Mouse (Mus musculus) heart, embryonic 13.5 days (tissue): ENCODE measurements around the gene Pfkl. TPM values are rescaled to one million over a fixed set of nuclear protein-coding genes. Genes with fewer than 3 reads are reported as not detected.
A peak's percentile ranks its signal among the peaks of the same experiment; 100 is the strongest.
"Not testable (repeated sequence)": the region's sequence is repeated elsewhere in the genome, so short reads cannot be mapped to it uniquely, and the experiment has no call there.

Experiments
- ATAC-seq: fragments of 200-750 bp; cut with Nextera tagmentation; 2 replicates; pipeline ENCODE4 v1.8.0; 2017; ENCODE audit warnings: moderate TSS enrichment; ENCODE audit not compliant: insufficient number of reproducible peaks, low FRiP score, low TSS enrichment; ENCODE audit errors: extremely low read depth
- H3K27ac ChIP-seq: fragments of 300-500 bp; sonication (generic); replicated peaks from 2 replicates; pipeline ENCODE4 v1.5.1; 2015; ENCODE audit warnings: moderate library complexity, mild to moderate bottlenecking, inconsistent platforms
- H3K27me3 ChIP-seq: fragments of 300-500 bp; sonication (generic); replicated peaks from 2 replicates; pipeline ENCODE4 v1.6.1; 2015; ENCODE audit warnings: mild to moderate bottlenecking, inconsistent platforms
- H3K36me3 ChIP-seq: fragments of 300-500 bp; sonication (generic); 2 replicates; pipeline ENCODE4 v1.6.1; 2015; ENCODE audit warnings: mild to moderate bottlenecking, inconsistent platforms
- H3K4me1 ChIP-seq: fragments of 300-500 bp; sonication (generic); 2 replicates; pipeline ENCODE4 v1.6.1; 2015; ENCODE audit warnings: inconsistent platforms
- H3K4me2 ChIP-seq: fragments of 300-500 bp; sonication (generic); 2 replicates; pipeline ENCODE4 v1.6.1; 2015; ENCODE audit warnings: inconsistent platforms, mild to moderate bottlenecking, moderate library complexity
- H3K4me3 ChIP-seq: fragments of 300-500 bp; sonication (generic); 2 replicates; pipeline ENCODE4 v1.5.1; 2015; ENCODE audit warnings: moderate library complexity, mild to moderate bottlenecking, inconsistent platforms
- H3K9ac ChIP-seq: fragments of 300-500 bp; sonication (generic); 2 replicates; pipeline ENCODE4 v1.6.1; 2015; ENCODE audit warnings: inconsistent platforms, mild to moderate bottlenecking, moderate library complexity
- H3K9me3 ChIP-seq: fragments of 300-500 bp; sonication (generic); 2 replicates; pipeline ENCODE4 v1.6.1; 2016; ENCODE audit warnings: inconsistent platforms
- WGBS: fragments of 180-500 bp; shearing (Covaris S2); methylation state at CpG from one replicate; pipeline ENCODE4 v1.1.7; 2015; ENCODE audit warnings: mixed read lengths; 5-methylcytosine and 5-hydroxymethylcytosine counted together
- polyA plus RNA-seq: library from polyadenylated mRNA; unstranded; fragments of >200 nt; fragmentation: Nextera tagmentation; extraction: Ambion mirVana; gene quantifications from 2 replicates; pipeline ENCODE4 v1.2.1, GENCODE M21; 2015

Pfkl gene
- polyA plus RNA-seq, 1 experiment from 2014 or later, result 190 TPM

GRCm38 (mm10) chr10:77970481-77970880 is 39.4 kb downstream of the Pfkl start, which contains the start of gene Trpm2:
TSS of gene Trpm2 (minus strand) at chr10:77970563.
- Histone ChIP-seq H3K9me3 (no peaks in the 10 kb centered on the region), H3K4me1 (peaks cover 11% of the 10 kb centered on the region; the same call in 1 of the 2 replicates), H3K27me3 (peaks cover 55% of the 10 kb centered on the region), H3K4me3 (peak within 1 kb of the TSS; percentile 44), H3K36me3 (no peaks in the 10 kb centered on the region), H3K27ac (no peak within 1 kb of the TSS), H3K9ac (peak within 1 kb of the TSS; percentile 41), H3K4me2 (peak within 1 kb of the TSS; percentile 65)
- 69% methylated on average over 6 of the region's 6 CpGs for WGBS
- ATAC-seq, result no peak

DNA sequence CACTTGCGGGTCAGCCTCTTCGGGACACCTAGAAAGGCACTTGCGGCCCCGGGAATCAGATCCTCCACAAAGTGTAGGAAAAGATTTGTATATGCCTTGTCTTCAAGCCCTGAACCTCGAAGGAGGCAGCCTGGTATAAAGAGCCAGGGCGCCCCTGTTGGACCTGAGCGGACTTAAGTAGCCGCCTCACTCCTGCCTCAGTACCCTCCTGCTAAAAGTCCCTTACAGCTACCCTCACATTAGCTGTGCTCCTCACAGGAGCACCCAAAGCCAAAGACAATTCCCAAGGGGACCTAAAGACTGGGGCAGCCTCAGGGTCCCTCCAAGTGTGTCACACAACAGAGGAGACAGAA is 39.9 kb downstream of the Pfkl start:
- no peak for ATAC-seq
- no peaks in the 10 kb centered on the region for H3K9me3 ChIP-seq
- H3K4me3 ChIP-seq, result peak overlapping the region; percentile 44
- peaks cover 9% of the 10 kb centered on the region; the same call in 1 of the 2 replicates for H3K4me1 ChIP-seq
- 11% methylated on average over 8 of the region's 8 CpGs for WGBS
- H3K4me2 ChIP-seq, result peak overlapping the region; percentile 65
- no peak overlapping the region for H3K27ac ChIP-seq
- peaks cover 59% of the 10 kb centered on the region for H3K27me3 ChIP-seq
- H3K9ac ChIP-seq, result peak overlapping the region; percentile 41; the same call in 1 of the 2 replicates
- no peaks in the 10 kb centered on the region for H3K36me3 ChIP-seq

- Histone ChIP-seq H3K9me3 (no peaks in the 10 kb centered on the region), H3K4me3 (peak overlapping the region; percentile 44), H3K36me3 (no peaks in the 10 kb centered on the region), H3K4me2 (peak overlapping the region; percentile 65), H3K4me1 (peaks cover 9% of the 10 kb centered on the region; the same call in 1 of the 2 replicates), H3K27ac (no peak overlapping the region), H3K27me3 (peaks cover 59% of the 10 kb centered on the region), H3K9ac (peak overlapping the region; percentile 41)
- WGBS, result 6% methylated on average over 26 of the region's 26 CpGs
- no peak for ATAC-seq
These were observed 40.5 kb downstream of the Pfkl start for GRCm38 (mm10) chr10:77969274-77969972.

GRCm38 (mm10) chr10:77963971-77964370 is 45.9 kb downstream of the Pfkl start:
- ATAC-seq, result no peak
- no peak overlapping the region for H3K4me2 ChIP-seq
- no peak overlapping the region for H3K4me3 ChIP-seq
- no peaks in the 10 kb centered on the region for H3K4me1 ChIP-seq
- H3K9ac ChIP-seq, result no peak overlapping the region
- peaks cover 32% of the 10 kb centered on the region for H3K27me3 ChIP-seq
- no peaks in the 10 kb centered on the region for H3K36me3 ChIP-seq
- no peak overlapping the region for H3K27ac ChIP-seq
- 73% methylated on average over 6 of the region's 6 CpGs for WGBS
- no peaks in the 10 kb centered on the region for H3K9me3 ChIP-seq

GRCm38 (mm10) chr10:77962725-77963124 is 47.2 kb downstream of the Pfkl start:
- Histone ChIP-seq H3K4me2 (no peak overlapping the region), H3K36me3 (no peaks in the 10 kb centered on the region), H3K4me3 (no peak overlapping the region), H3K4me1 (no peaks in the 10 kb centered on the region), H3K9ac (no peak overlapping the region), H3K27ac (no peak overlapping the region), H3K9me3 (no peaks in the 10 kb centered on the region), H3K27me3 (peaks cover 20% of the 10 kb centered on the region)
- 75% methylated on average over 2 of the region's 2 CpGs for WGBS
- no peak for ATAC-seq

DNA sequence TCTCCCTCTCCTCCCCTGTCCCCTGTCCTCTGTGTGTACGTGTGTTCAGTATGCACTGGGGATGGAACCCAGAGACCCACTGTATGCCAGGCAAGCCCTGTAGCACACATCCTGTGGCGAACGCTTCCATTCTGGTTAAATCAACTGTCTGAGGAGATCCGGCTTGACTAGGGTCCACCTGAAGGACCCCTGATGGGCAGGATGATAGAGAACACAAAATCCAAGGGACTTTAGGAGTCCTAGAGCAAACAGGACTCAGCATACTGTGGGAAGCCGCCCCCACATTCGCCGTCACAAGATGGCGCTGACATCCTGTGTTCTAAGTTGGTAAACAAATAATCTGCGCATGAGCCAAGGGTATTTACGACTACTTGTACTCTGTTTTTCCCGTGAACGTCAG is 59.4 kb downstream of the Pfkl start:
- not testable (repeated sequence) for H3K9ac ChIP-seq, H3K4me2 ChIP-seq, H3K4me1 ChIP-seq, H3K27me3 ChIP-seq, H3K36me3 ChIP-seq, H3K27ac ChIP-seq, ATAC-seq, H3K9me3 ChIP-seq, H3K4me3 ChIP-seq
- 85% methylated on average over 9 of the region's 12 CpGs for WGBS

GRCm38 (mm10) chr10:77939685-77940084 is 70.2 kb downstream of the Pfkl start:
- Histone ChIP-seq H3K4me3 (no peak overlapping the region), H3K36me3 (no peaks in the 10 kb centered on the region), H3K4me2 (no peak overlapping the region), H3K27me3 (no peaks in the 10 kb centered on the region), H3K27ac (no peak overlapping the region), H3K9me3 (no peaks in the 10 kb centered on the region), H3K9ac (no peak overlapping the region), H3K4me1 (no peaks in the 10 kb centered on the region)
- no peak for ATAC-seq
- WGBS, result 42% methylated on average over 2 of the region's 2 CpGs

Other genes starting within 250 kb of the Pfkl start
- gene Gm3238, start 238.8 kb downstream of the Pfkl start, polyA plus RNA-seq, result not detected in 2 replicates
- gene Gm7138, start 233.1 kb downstream of the Pfkl start, polyA plus RNA-seq, result not detected in 2 replicates
- gene Gm3250, start 227.5 kb downstream of the Pfkl start, polyA plus RNA-seq, result not detected in 2 replicates
- not detected in 2 replicates for gene Gm7137, start 221.9 kb downstream of the Pfkl start, polyA plus RNA-seq
- not detected in 2 replicates for gene Gm9639, start 215.0 kb downstream of the Pfkl start, polyA plus RNA-seq
- not detected in 2 replicates for gene Gm19668, start 210.9 kb downstream of the Pfkl start, polyA plus RNA-seq
- not detected in 2 replicates for gene Gm9507, start 198.2 kb downstream of the Pfkl start, polyA plus RNA-seq
- gene Gm2696, start 195.4 kb downstream of the Pfkl start, polyA plus RNA-seq, result not detected in 2 replicates
- gene Krtap10-4, start 183.0 kb downstream of the Pfkl start, polyA plus RNA-seq, result not detected in 2 replicates
- gene Krtap10-10, start 174.1 kb downstream of the Pfkl start, polyA plus RNA-seq, result not detected in 2 replicates
- not detected in 2 replicates for gene Gm36176, start 163.3 kb downstream of the Pfkl start, polyA plus RNA-seq
- not detected in 2 replicates for gene Gm10318, start 157.2 kb downstream of the Pfkl start, polyA plus RNA-seq
- gene Gm3285, start 148.1 kb downstream of the Pfkl start, polyA plus RNA-seq, result not detected in 2 replicates
- gene Lrrc3, start 107.5 kb downstream of the Pfkl start, polyA plus RNA-seq, result 1.8 and 2.0 TPM in 2 replicates
- gene Trpm2, start 39.5 kb downstream of the Pfkl start, polyA plus RNA-seq, result 0.19 and 0.23 TPM in 2 replicates
- gene 1810043G02Rik, start 31.6 kb downstream of the Pfkl start, polyA plus RNA-seq, result 16.3 and 18.0 TPM in 2 replicates
- 0.13 and 0.37 TPM in 2 replicates for gene Dnmt3l, start 31.9 kb upstream of the Pfkl start, polyA plus RNA-seq
- not detected in 2 replicates for gene Aire, start 33.5 kb upstream of the Pfkl start, polyA plus RNA-seq
- gene Icosl, start 59.2 kb upstream of the Pfkl start, polyA plus RNA-seq, result 1.3 and 1.8 TPM in 2 replicates
- 46.2 and 48.3 TPM in 2 replicates for gene D10Jhu81e, start 159.7 kb upstream of the Pfkl start, polyA plus RNA-seq
- gene Pwp2, start 175.1 kb upstream of the Pfkl start, polyA plus RNA-seq, result 10.8 and 11.1 TPM in 2 replicates
- 10.5 and 11.1 TPM in 2 replicates for gene Trappc10, start 234.6 kb upstream of the Pfkl start, polyA plus RNA-seq